Mouse (Mus musculus) stomach, postnatal 0 days (tissue): ENCODE data around the gene Frzb. TPM values are rescaled to one million over a fixed set of nuclear protein-coding genes. Genes with fewer than 3 reads are reported as not detected.

ENCODE experiments used
- ATAC-seq: fragments of 200-750 bp; cut with Nextera tagmentation; 2 replicates; pipeline ENCODE4 v1.8.0; 2017; ENCODE audit not compliant: low FRiP score, low TSS enrichment
- DNase-seq: peaks from one replicate; pipeline ENCODE4 v3.0.0-alpha.2; 2016; ENCODE audit warnings: low spot score
- H3K27ac ChIP-seq: fragments of 300-500 bp; sonication (generic); replicated peaks from 2 replicates; pipeline ENCODE4 v1.5.1; 2014; ENCODE audit warnings: mild to moderate bottlenecking, control low read depth
- H3K27me3 ChIP-seq: fragments of 300-500 bp; sonication (generic); 2 replicates; pipeline ENCODE4 v1.6.1; 2014; ENCODE audit warnings: low read length; ENCODE audit not compliant: control insufficient read depth, insufficient read depth
- H3K36me3 ChIP-seq: fragments of 300-500 bp; sonication (generic); 2 replicates; pipeline ENCODE4 v1.6.1; 2014; ENCODE audit warnings: low read length, mixed read lengths; ENCODE audit not compliant: control insufficient read depth, insufficient read depth
- H3K4me1 ChIP-seq: fragments of 300-500 bp; sonication (generic); replicated peaks from 2 replicates; pipeline ENCODE4 v1.6.1; 2014; ENCODE audit warnings: antibody characterized with exemption; ENCODE audit not compliant: control insufficient read depth, insufficient read depth
- H3K4me2 ChIP-seq: fragments of 300-500 bp; sonication (generic); replicated peaks from 2 replicates; pipeline ENCODE4 v1.6.1; 2014; ENCODE audit warnings: low read depth, mild to moderate bottlenecking, control low read depth, moderate library complexity
- H3K4me3 ChIP-seq: fragments of 300-500 bp; sonication (generic); 2 replicates; pipeline ENCODE4 v1.5.1; 2014; ENCODE audit warnings: low read depth, low read length, control low read depth
- H3K9ac ChIP-seq: fragments of 300-500 bp; sonication (generic); 2 replicates; pipeline ENCODE4 v1.6.1; 2014; ENCODE audit warnings: mild to moderate bottlenecking, low read length, control low read depth, mixed read lengths
- H3K9me3 ChIP-seq: fragments of 300-500 bp; sonication (generic); 2 replicates; pipeline ENCODE4 v1.6.1; 2016; ENCODE audit warnings: low read length; ENCODE audit not compliant: control insufficient read depth
- CTCF ChIP-seq: IDR thresholded peaks from 2 replicates; pipeline ENCODE4 v1.5.1; 2016; ENCODE audit warnings: antibody characterized with exemption, low read depth, mild to moderate bottlenecking, moderate library complexity
- EP300 ChIP-seq: optimal IDR thresholded peaks from 2 replicates; pipeline ENCODE3; 2016; ENCODE audit warnings: antibody characterized with exemption
- WGBS: fragments of 180-500 bp; shearing (Covaris S2); extraction: QIAGEN DNeasy Blood & Tissue Kit; methylation state at CpG from one replicate; pipeline ENCODE4 v1.1.7; 2014; 5-methylcytosine and 5-hydroxymethylcytosine counted together
- polyA plus RNA-seq: library from polyadenylated mRNA; unstranded; fragments of >200 nt; fragmentation: Nextera tagmentation; extraction: Ambion mirVana; gene quantifications from 2 replicates; pipeline ENCODE4 v1.2.1, GENCODE M21; 2015

Frzb gene
- polyA plus RNA-seq, 1 experiment from 2014 or later = 1.6 TPM

GRCm38 (mm10) chr2:80374892-80375291 lies 72.5 kb downstream of the Frzb start:
- H3K27me3 ChIP-seq = no peaks in the 10 kb centered on the region

GRCm38 (mm10) chr2:80371458-80371857 lies 76.0 kb downstream of the Frzb start:
- Histone ChIP-seq H3K9me3 (no peaks in the 10 kb centered on the region), H3K27me3 (no peaks in the 10 kb centered on the region), H3K4me3 (no peak overlapping the region), H3K27ac (no peak overlapping the region), H3K4me2 (no peak overlapping the region), H3K9ac (no peak overlapping the region), H3K36me3 (no peaks in the 10 kb centered on the region), H3K4me1 (no peaks in the 10 kb centered on the region)
- DNase-seq = no peak
- WGBS = 75% methylated on average over 8 of the region's 8 CpGs
- no peak for ATAC-seq
- no peak for TF ChIP-seq EP300
- no peak for TF ChIP-seq CTCF

More at GRCm38 (mm10) chr2:80374892-80375291, 72.5 kb downstream of the Frzb start:
- ATAC-seq = no peak
- H3K9ac ChIP-seq = no peak overlapping the region
- no peaks in the 10 kb centered on the region for H3K4me1 ChIP-seq
- no peak overlapping the region for H3K4me3 ChIP-seq
- H3K4me2 ChIP-seq = no peak overlapping the region
- H3K27ac ChIP-seq = no peak overlapping the region
- TF ChIP-seq CTCF (no peak), EP300 (no peak)
- H3K36me3 ChIP-seq = no peaks in the 10 kb centered on the region
- H3K9me3 ChIP-seq = no peaks in the 10 kb centered on the region
- DNase-seq = no peak

Other genes with a start within 250 kb of the Frzb start
- gene Prdx6b, start 155.2 kb downstream of the Frzb start, polyA plus RNA-seq = not detected in 2 replicates
- 48.6 and 50.2 TPM in 2 replicates for gene Dnajc10, start 132.2 kb downstream of the Frzb start, polyA plus RNA-seq
- gene Nckap1, start 133.8 kb upstream of the Frzb start, polyA plus RNA-seq = 51.0 and 51.6 TPM in 2 replicates
- gene Dusp19, start 169.4 kb upstream of the Frzb start, polyA plus RNA-seq = 10.2 and 10.3 TPM in 2 replicates
- gene Nup35, start 169.6 kb upstream of the Frzb start, polyA plus RNA-seq = 17.1 and 18.0 TPM in 2 replicates